Mouse (Mus musculus) ovary, postnatal 10 days (tissue): ENCODE data around the gene Serpinb3d.
"Not testable (repeated sequence)": the region's sequence is repeated elsewhere in the genome, so short reads cannot be mapped to it uniquely, and the experiment has no call there.

Experiments used
- DNase-seq: peaks from one replicate; pipeline ENCODE4 v3.0.0; 2022; ENCODE audit warnings: low spot score

Serpinb3d gene

DNA sequence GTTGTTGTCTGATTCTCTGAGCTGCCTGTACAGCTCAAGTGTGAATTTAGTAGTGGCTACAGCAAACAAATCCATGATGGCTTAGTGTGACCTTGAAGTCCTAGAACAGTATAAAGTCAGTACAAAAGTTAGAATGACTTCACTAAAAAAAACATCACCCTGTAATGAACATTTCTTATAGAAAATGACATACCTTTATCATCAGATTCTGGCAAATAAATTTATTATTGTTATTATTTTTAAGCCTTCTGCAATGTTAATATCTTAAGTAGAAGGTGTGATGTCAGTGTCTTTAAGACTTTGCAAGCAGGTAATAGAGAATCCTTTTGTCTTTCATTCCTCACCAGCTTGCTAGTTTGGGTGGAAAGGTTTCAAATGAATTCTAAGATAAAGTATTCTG is at the start of gene Serpinb3d:
Serpinb3d (minus strand) TSS at position 101 of the 400 bp plus-strand sequence.
- DNase-seq, result no peak

GRCm38 (mm10) chr1:107127453-107127852 is 44.1 kb upstream of the Serpinb3d start:
- DNase-seq, result not testable (repeated sequence)

DNA sequence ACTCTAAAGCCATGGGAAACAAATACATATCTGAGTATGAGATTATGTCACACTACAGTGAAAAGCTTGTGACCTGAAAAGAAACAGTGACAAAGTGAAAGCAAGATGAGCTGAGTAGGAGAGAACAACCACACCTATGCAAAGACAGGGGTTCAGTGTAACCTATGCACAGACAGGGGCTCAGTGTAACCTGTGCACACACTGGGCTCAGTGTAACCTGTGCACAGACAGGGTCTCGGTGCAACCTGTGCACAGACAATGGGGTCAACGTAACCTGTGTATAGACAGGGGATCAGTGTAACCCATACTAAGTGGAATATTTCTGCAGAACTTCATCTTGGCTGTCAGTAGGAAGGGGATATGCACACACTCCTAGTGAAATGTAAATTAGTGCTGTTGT is 15.1 kb upstream of the Serpinb3d start:
- DNase-seq, result no peak

GRCm38 (mm10) chr1:107052203-107052602 is 31.1 kb downstream of the Serpinb3d start, which contains the start of gene Serpinb3a:
Gene Serpinb3a (minus strand): TSS chr1:107052303.
- no peak for DNase-seq

GRCm38 (mm10) chr1:107034236-107034635 is 49.1 kb downstream of the Serpinb3d start:
- not testable (repeated sequence) for DNase-seq
